Mouse (Mus musculus) kidney, embryonic 15.5 days (tissue): ENCODE results near the gene Hlcs. TPM values are rescaled to one million over a fixed set of nuclear protein-coding genes. Genes with fewer than 3 reads are reported as not detected.
"Not testable (repeated sequence)": the region's sequence is repeated elsewhere in the genome, so short reads cannot be mapped to it uniquely, and the experiment has no call there.

Source experiments
- ATAC-seq: fragments of 200-750 bp; cut with Nextera tagmentation; replicated peaks from 2 replicates; pipeline ENCODE4 v1.8.0; 2017; ENCODE audit warnings: moderate TSS enrichment; ENCODE audit not compliant: low FRiP score
- H3K27ac ChIP-seq: fragments of 300-500 bp; sonication (generic); 2 replicates; pipeline ENCODE4 v1.5.1; 2015; ENCODE audit warnings: mild to moderate bottlenecking, inconsistent platforms
- H3K27me3 ChIP-seq: fragments of 300-500 bp; sonication (generic); 2 replicates; pipeline ENCODE4 v1.6.1; 2015; ENCODE audit warnings: inconsistent platforms
- H3K36me3 ChIP-seq: fragments of 300-500 bp; sonication (generic); 2 replicates; pipeline ENCODE4 v1.6.1; 2015; ENCODE audit warnings: inconsistent platforms
- H3K4me1 ChIP-seq: fragments of 300-500 bp; sonication (generic); 2 replicates; pipeline ENCODE4 v1.6.1; 2015; ENCODE audit warnings: inconsistent platforms
- H3K4me2 ChIP-seq: fragments of 300-500 bp; sonication (generic); 2 replicates; pipeline ENCODE4 v1.6.1; 2015; ENCODE audit warnings: moderate library complexity, mild to moderate bottlenecking, inconsistent platforms
- H3K4me3 ChIP-seq: fragments of 300-500 bp; sonication (generic); replicated peaks from 2 replicates; pipeline ENCODE4 v1.5.1; 2015; ENCODE audit warnings: mild to moderate bottlenecking, inconsistent platforms
- H3K9ac ChIP-seq: fragments of 300-500 bp; sonication (generic); 2 replicates; pipeline ENCODE4 v1.6.1; 2015; ENCODE audit warnings: mild to moderate bottlenecking, inconsistent platforms
- H3K9me3 ChIP-seq: fragments of 300-500 bp; sonication (generic); replicated peaks from 2 replicates; pipeline ENCODE4 v1.6.1; 2016; ENCODE audit warnings: inconsistent platforms
- WGBS: fragments of 180-500 bp; shearing (Covaris S2); methylation state at CpG from one replicate; pipeline ENCODE4 v1.1.7; 2015; ENCODE audit warnings: mixed read lengths; 5-methylcytosine and 5-hydroxymethylcytosine counted together
- polyA plus RNA-seq: library from polyadenylated mRNA; unstranded; fragments of >200 nt; fragmentation: Nextera tagmentation; extraction: Ambion mirVana; gene quantifications from 2 replicates; pipeline ENCODE4 v1.2.1, GENCODE M21; 2015

The Hlcs gene
- polyA plus RNA-seq, 1 experiment from 2014 or later = 10.6 TPM

DNA sequence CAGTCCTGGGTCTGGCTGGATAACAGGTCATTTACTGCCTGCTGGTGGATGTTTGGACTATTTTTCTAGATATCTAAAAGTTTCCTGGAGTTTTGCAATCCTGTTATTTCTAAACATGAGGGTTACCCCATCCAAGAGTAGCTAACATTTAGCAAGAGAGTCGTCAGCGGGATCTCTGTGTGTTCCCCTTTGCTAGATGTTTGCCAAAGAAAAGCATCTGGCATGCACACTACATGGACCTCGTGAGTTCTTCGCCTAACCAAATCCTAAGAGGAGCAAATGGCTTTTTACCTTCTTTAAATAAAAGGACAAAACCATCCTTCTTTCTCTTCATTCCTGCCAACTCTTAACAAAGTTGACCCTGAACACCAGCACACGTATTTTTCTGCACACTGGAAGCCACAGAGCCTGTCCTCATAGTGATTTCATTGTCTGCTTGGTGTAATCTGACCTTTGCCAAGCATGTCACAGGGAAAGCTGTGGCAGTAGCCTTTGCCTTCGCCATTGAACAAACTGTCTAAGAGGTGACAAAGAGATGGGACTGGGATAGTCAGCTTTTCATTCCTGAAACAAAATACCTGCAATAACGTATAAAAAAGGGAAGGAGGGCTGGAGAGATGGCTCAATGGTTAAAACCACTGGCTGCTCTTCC lies 33.8 kb upstream of the Hlcs start:
- Histone ChIP-seq H3K36me3 (no peaks in the 10 kb centered on the region), H3K4me3 (no peak overlapping the region), H3K4me1 (peaks cover 9% of the 10 kb centered on the region), H3K4me2 (no peak overlapping the region), H3K9me3 (no peaks in the 10 kb centered on the region), H3K27ac (no peak overlapping the region), H3K27me3 (no peaks in the 10 kb centered on the region), H3K9ac (no peak overlapping the region)
- WGBS = 76% methylated on average over 7 of the region's 7 CpGs
- no peak for ATAC-seq

GRCm38 (mm10) chr16:94345733-94346132 lies 32.4 kb upstream of the Hlcs start:
- no peak overlapping the region for H3K4me3 ChIP-seq
- no peak overlapping the region for H3K4me2 ChIP-seq
- 93% methylated on average over 1 of the region's 1 CpGs for WGBS
- H3K27ac ChIP-seq = no peak overlapping the region
- H3K4me1 ChIP-seq = peaks cover 9% of the 10 kb centered on the region
- no peaks in the 10 kb centered on the region for H3K36me3 ChIP-seq
- H3K27me3 ChIP-seq = no peaks in the 10 kb centered on the region
- H3K9ac ChIP-seq = no peak overlapping the region
- H3K9me3 ChIP-seq = no peaks in the 10 kb centered on the region
- no peak for ATAC-seq

DNA sequence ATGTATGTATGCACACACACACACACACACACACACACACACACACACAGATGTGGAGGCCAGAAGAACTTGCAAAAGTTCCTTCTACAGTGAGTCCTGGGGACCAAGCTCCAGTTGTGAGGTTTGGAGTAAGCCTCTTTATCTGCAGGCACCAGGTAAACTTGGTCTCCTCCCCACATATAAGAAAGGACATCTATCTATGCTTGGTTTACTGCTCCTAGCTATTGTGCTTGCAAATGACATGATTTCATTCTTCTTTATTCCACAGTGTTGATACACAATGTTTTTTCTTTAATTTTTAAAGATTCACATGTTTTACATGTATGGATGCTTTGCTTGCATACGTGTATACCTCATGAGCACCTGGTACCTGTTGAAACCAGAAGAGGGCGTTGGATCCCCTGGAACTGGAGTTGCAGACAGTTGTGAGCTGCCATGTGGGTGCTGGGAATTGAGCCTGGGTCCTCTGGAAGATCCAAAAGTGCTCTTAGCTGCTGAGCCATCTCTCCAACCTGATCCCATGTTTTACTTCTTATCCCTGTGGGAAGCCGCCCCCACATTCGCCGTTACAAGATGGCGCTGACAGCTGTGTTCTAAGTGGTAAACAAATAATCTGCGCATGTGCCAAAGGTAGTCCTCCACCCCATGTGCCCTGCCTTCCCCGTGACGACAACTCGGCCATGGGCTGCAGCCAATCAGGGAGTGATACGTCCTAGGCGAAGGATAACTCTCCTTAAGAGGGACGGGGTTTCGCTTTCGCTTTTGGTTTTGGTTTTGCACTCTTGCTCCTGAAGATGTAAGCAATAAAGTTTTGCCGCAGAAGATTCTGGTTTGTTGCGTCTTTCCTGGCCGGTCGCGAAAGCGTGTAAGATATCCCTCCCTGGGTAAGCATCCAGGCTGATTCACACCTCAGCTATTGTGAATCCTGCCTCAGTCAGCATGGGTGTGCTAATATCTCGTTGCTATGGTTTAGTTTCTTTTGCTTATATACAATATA lies 26.1 kb upstream of the Hlcs start:
- not testable (repeated sequence) for H3K27ac ChIP-seq, H3K4me1 ChIP-seq, ATAC-seq, H3K9me3 ChIP-seq, H3K36me3 ChIP-seq, H3K4me2 ChIP-seq, H3K27me3 ChIP-seq, H3K9ac ChIP-seq, H3K4me3 ChIP-seq
- 91% methylated on average over 21 of the region's 22 CpGs for WGBS

GRCm38 (mm10) chr16:94335656-94336055 lies 22.3 kb upstream of the Hlcs start:
- Histone ChIP-seq H3K9ac (no peak overlapping the region), H3K27ac (no peak overlapping the region), H3K36me3 (no peaks in the 10 kb centered on the region), H3K4me3 (no peak overlapping the region), H3K4me1 (peaks cover 4% of the 10 kb centered on the region), H3K9me3 (no peaks in the 10 kb centered on the region), H3K4me2 (no peak overlapping the region), H3K27me3 (no peaks in the 10 kb centered on the region)
- no peak for ATAC-seq
- 50% methylated on average over 5 of the region's 5 CpGs for WGBS

GRCm38 (mm10) chr16:94331886-94332252 lies 18.5 kb upstream of the Hlcs start:
- H3K4me1 ChIP-seq = peaks cover 33% of the 10 kb centered on the region
- no peak overlapping the region for H3K4me2 ChIP-seq
- H3K9ac ChIP-seq = no peak overlapping the region
- H3K9me3 ChIP-seq = no peaks in the 10 kb centered on the region
- H3K36me3 ChIP-seq = no peaks in the 10 kb centered on the region
- no peak overlapping the region for H3K4me3 ChIP-seq
- WGBS = 67% methylated on average over 5 of the region's 5 CpGs
- H3K27me3 ChIP-seq = peaks cover 26% of the 10 kb centered on the region
- no peak overlapping the region for H3K27ac ChIP-seq
- ATAC-seq = no peak

- H3K27ac ChIP-seq = no peak overlapping the region
- H3K9ac ChIP-seq = no peak overlapping the region
- 77% methylated on average over 9 of the region's 9 CpGs for WGBS
- peaks cover 33% of the 10 kb centered on the region for H3K4me1 ChIP-seq
- ATAC-seq = no peak
- no peaks in the 10 kb centered on the region for H3K36me3 ChIP-seq
- peaks cover 29% of the 10 kb centered on the region for H3K27me3 ChIP-seq
- no peak overlapping the region for H3K4me3 ChIP-seq
- no peak overlapping the region for H3K4me2 ChIP-seq
- H3K9me3 ChIP-seq = no peaks in the 10 kb centered on the region
These were observed 18.0 kb upstream of the Hlcs start for GRCm38 (mm10) chr16:94331233-94331885.

GRCm38 (mm10) chr16:94330429-94330828 lies 17.1 kb upstream of the Hlcs start:
- 0 out of 2 replicates have a peak overlapping the region, but pooled peaks have one; percentile 9 for H3K27ac ChIP-seq
- WGBS = 50% methylated on average over 5 of the region's 5 CpGs
- no peak overlapping the region for H3K4me2 ChIP-seq
- H3K9ac ChIP-seq = no peak overlapping the region
- no peaks in the 10 kb centered on the region for H3K9me3 ChIP-seq
- H3K4me1 ChIP-seq = peaks cover 33% of the 10 kb centered on the region
- H3K4me3 ChIP-seq = no peak overlapping the region
- peaks cover 33% of the 10 kb centered on the region for H3K27me3 ChIP-seq
- H3K36me3 ChIP-seq = no peaks in the 10 kb centered on the region
- no peak for ATAC-seq

DNA sequence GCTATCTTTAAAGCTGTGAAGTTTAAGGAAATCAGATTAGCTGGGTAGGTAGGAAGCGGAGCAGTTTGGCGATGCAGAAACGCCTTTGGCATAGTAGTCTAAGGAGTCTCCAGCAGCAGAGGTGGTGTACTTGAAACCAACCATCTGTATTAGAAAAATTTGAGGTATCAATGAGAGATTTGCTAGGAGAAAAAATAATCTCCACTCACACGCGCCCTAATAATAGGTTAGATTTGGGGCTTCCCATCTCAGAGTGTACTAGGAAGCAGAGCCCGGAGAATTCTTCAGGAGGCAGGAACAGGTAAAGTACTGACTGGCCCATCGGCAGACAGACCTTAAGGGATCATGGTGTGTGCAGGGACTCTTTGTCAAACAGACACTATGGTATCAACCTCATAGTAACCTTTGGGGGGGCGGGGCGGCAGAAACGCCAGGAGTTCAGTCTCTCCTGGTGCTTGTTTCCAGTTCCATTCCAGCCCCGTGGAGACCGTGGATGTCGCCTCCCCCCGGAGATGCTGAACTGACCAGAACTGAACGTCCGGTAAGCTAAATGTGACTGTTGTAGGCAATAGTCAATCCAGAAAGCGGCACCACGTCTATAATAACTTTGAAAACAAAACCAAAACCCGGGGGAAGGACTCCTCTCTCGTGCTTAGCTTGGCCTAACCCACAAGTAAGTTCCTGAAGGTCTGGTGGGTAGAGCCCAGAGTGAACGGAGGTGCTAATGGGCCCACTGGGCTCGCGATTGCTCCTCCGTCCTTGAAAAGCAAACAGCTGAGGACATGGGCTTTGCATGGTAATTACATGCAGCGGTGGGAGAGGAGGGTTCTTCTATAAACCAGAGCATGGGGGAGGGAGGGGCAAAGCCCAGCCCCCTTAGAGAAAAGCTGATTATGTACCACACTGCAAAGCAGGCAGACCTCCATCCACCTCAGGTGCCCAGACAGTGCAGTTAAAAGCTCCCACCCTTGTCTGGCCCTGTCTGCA lies 15.8 kb upstream of the Hlcs start:
- Histone ChIP-seq H3K9ac (peak overlapping the region; percentile 53; the same call in 1 of the 2 replicates), H3K27ac (no peak overlapping the region), H3K4me1 (peaks cover 33% of the 10 kb centered on the region), H3K9me3 (no peaks in the 10 kb centered on the region), H3K4me2 (peak overlapping the region; percentile 90), H3K27me3 (peaks cover 36% of the 10 kb centered on the region), H3K4me3 (peak overlapping the region; percentile 56), H3K36me3 (no peaks in the 10 kb centered on the region)
- no peak; the same call in 1 of the 2 replicates for ATAC-seq
- WGBS = 8% methylated on average over 25 of the region's 25 CpGs

DNA sequence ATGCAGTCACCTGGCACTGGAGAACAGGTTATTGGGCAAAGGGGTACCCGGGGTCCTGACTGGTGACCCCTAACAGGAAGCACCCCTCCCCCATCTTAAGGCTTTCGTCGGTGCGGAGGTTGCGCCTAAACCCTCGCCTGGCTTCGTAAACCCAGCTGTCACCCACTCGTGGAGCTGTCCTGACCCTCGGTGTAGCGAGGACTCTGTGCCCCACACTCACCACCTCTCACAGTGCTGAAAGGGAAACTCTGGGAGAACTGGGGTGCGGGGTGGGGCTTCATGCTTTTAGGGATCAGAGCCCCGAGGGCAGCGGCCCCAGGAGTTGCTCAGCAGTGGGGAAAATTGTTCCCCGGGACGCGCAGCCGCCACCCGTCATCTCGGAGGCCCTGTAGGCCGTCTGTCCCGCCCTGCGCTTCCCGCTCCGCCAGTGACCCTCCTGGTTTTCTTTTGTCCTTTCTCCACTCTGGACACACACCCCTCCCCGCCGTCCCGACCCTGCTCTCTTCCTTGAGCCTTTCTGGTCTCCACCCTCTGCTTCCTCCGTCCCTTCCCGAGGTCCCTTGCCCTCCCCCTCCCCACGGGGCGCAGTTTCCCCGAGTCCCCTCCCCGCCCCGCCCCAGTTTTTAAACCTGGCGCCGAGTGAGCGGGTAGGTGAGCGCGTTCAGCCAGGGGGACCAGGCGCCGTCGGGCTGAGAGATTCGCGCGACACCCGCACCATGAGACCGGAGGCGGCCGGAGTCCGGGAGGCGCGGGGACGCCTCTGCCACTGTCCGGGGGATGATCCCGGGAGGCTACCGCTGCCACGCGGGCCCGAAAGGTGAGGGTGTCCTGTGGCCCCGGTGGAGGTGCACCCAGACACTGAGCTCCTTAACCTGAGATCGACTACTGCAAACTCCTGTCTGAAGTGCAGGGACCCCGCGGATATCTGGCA lies 14.7 kb upstream of the Hlcs start, which contains the start of gene Ripply3:
Gene Ripply3 (plus strand): TSS at position 640 of the 931 bp plus-strand sequence.
- H3K36me3 ChIP-seq = no peaks in the 10 kb centered on the region
- H3K4me3 ChIP-seq = peak within 1 kb of the TSS; percentile 56
- H3K4me2 ChIP-seq = peak within 1 kb of the TSS; percentile 90
- peak; percentile 60 for ATAC-seq
- peaks cover 33% of the 10 kb centered on the region for H3K4me1 ChIP-seq
- H3K27me3 ChIP-seq = peaks cover 36% of the 10 kb centered on the region
- H3K9ac ChIP-seq = peak within 1 kb of the TSS; percentile 53
- under 1% methylated on average over 63 of the region's 63 CpGs for WGBS
- H3K9me3 ChIP-seq = no peaks in the 10 kb centered on the region
- peak within 1 kb of the TSS; percentile 38; the same call in 1 of the 2 replicates for H3K27ac ChIP-seq

GRCm38 (mm10) chr16:94326008-94326407 lies 12.6 kb upstream of the Hlcs start:
- 88% methylated on average over 3 of the region's 3 CpGs for WGBS
- Histone ChIP-seq H3K27ac (no peak overlapping the region), H3K27me3 (peaks cover 36% of the 10 kb centered on the region), H3K4me1 (peaks cover 32% of the 10 kb centered on the region), H3K4me3 (no peak overlapping the region), H3K9ac (no peak overlapping the region), H3K4me2 (no peak overlapping the region), H3K9me3 (no peaks in the 10 kb centered on the region), H3K36me3 (no peaks in the 10 kb centered on the region)
- no peak for ATAC-seq
